Mouse (Mus musculus) thymus, postnatal 25 days (tissue): ENCODE measurements around the gene Cnot4.

Source experiments
- DNase-seq: peaks from one replicate; pipeline ENCODE4 v3.0.0; 2022

Gene Cnot4

GRCm38 (mm10) chr6:35030811-35031210, 102.7 kb downstream of the Cnot4 start:
- DNase-seq = no peak

GRCm38 (mm10) chr6:35030226-35030625, 103.3 kb downstream of the Cnot4 start:
- no peak for DNase-seq

- no peak for DNase-seq
Measured at GRCm38 (mm10) chr6:35028023-35028422, 105.5 kb downstream of the Cnot4 start.

DNA sequence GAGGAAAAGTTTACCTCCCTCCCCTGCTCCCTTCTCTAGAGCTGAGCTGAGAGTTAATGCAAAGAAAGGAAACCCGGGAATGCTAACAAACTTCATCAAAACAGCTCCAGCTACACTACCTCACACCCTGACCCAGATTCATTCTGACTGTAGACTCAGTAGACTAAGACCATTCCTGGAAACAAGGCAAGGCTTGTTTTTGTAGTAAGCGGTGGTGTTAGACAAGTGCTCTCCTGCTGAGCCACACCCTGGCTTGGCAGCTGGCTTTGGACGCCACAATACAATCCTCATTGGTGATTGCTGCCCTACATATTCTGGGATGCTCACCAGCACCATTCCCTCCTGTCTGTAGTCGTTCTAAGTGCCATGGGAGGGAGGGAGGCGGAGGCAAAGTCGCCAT, 106.3 kb downstream of the Cnot4 start:
- DNase-seq = no peak

DNA sequence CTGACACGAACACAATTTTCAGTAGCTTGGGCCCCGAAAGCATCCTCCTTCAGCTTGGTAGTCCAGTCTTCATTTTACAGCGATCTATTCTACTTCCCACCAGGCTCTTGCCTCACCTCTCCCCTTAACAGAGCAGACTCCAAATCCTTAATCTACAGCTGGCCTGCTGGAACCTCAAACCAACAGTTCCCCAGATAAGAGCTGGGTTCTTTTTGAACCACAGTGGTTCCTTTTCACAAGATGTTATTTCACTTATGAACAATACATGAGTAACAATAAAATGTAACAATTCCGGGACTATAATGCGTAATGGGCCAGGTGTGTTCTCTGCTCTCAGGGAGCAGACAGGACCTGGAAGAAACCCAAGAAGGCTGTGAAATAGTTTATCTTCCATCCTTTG, 116.9 kb downstream of the Cnot4 start:
- DNase-seq = no peak

GRCm38 (mm10) chr6:35011953-35012352, 121.6 kb downstream of the Cnot4 start:
- DNase-seq = no peak

DNA sequence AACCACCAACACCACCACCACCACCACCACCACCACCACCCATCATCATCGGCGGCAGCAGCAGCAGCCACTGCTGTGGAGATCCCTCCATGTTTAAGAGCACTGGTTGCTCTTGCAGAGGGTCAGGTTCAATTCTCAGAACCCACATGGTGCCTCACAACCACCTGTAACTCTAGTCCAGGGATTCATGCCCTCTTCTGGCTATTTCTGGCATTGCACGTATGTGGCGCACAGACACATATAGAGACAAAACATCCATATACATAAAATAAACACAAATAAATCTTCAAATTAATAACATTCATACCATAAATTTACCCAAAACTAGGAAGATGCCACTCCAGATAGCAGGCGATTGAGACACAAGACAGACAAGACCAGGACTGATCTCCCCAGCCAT, 122.8 kb downstream of the Cnot4 start:
- DNase-seq = no peak

DNA sequence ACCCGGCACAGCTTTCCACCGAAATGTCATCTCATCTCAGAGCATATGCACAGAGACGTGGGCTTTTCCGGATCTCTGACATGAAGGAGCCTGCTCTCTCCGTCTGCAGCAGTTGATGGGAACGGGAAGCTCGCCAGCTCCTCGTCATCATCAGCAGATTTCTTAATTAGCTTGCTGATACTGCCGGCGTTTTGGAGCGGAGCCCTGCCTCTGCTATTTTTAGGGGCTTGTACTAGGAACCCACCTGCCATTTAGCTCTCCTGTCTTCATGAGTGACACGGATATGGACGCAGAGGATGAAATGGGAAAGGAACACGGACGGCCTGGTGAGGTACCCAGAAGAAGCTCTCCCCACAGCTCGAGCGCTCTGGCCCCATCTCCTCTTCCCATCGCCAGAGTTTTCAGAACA, 131.3 kb downstream of the Cnot4 start:
- no peak for DNase-seq

DNA sequence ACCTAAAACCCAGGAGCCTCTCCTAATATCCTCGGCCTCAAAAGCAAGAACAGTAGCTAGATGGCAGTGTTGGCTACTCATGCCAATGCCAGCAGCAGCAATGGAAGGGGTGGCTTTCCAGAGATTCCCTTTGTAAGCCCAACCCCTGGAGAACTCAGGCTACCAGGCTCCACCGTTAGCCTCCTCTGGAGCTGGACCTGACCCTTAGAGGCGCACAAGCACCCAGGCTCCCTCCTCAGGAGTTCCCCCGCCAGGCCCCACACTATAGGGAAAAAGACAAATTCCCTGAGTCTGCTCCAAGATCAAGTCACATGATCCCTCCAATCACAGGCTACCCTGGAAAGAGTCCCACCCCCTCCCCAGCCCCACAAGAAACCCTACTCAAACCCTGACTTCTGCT, 134.4 kb downstream of the Cnot4 start:
- DNase-seq = no peak

GRCm38 (mm10) chr6:34996496-34996895, 137.0 kb downstream of the Cnot4 start:
- no peak for DNase-seq

GRCm38 (mm10) chr6:34995265-34995681, 138.3 kb downstream of the Cnot4 start:
- DNase-seq = peak; percentile 86

- DNase-seq = peak; percentile 36
Measured at GRCm38 (mm10) chr6:34994692-34995091, 138.8 kb downstream of the Cnot4 start.

GRCm38 (mm10) chr6:34989263-34989662, 144.3 kb downstream of the Cnot4 start:
- no peak for DNase-seq

GRCm38 (mm10) chr6:34988081-34988761, 145.3 kb downstream of the Cnot4 start, which contains the start of gene Slc23a4:
Gene Slc23a4, minus strand, starts transcription at chr6:34988404.
- DNase-seq = peak; percentile 66

GRCm38 (mm10) chr6:34987085-34987645, 146.4 kb downstream of the Cnot4 start:
- no peak for DNase-seq

- DNase-seq = no peak
Measured at GRCm38 (mm10) chr6:34980661-34981060, 152.9 kb downstream of the Cnot4 start.

DNA sequence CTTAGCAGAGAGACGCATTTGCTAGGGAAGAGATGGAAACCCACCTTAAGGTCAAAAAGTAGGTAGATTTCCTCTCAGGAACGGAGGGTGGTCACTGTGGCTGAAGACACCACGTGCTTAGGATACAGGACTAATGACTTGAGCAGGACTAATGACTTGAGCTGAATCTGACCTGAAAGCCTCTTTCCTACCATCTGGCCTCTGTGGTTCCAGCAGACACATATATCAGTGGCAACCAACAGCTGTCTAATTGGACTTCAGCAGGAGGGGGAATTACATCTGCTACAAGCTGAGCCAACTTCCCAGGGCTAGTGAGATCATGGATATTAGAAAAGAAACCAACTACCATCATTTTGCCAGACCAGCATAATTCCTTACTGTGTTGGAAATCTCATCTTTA, 154.2 kb downstream of the Cnot4 start:
- DNase-seq = no peak
